Mouse (Mus musculus) olfactory bulb, adult 2 months (tissue): Measurements from ENCODE around the gene Cryge.

Experiments
- CTCF ChIP-seq: fragments of 200-500 bp; IDR thresholded peaks from 2 replicates; pipeline ENCODE4 v1.5.1; 2012; ENCODE audit warnings: low read depth, mild to moderate bottlenecking, low read length, moderate library complexity; ENCODE audit not compliant: insufficient read depth
- POLR2A ChIP-seq: fragments of 200-500 bp; IDR thresholded peaks from 2 replicates; pipeline ENCODE4 v1.6.1; 2012; ENCODE audit warnings: mild to moderate bottlenecking, low read depth, low read length, moderate library complexity; ENCODE audit not compliant: insufficient read depth

- TF ChIP-seq CTCF (no peak), POLR2A (no peak)
Observed at GRCm38 (mm10) chr1:65039679-65040078, 11.3 kb downstream of the Cryge start.
